Mouse (Mus musculus): ENCODE measurements around the gene Wdhd1. TPM values are rescaled to one million over a fixed set of nuclear protein-coding genes. Genes with fewer than 3 reads are reported as not detected.
A peak's percentile ranks its signal among the peaks of the same experiment; 100 is the strongest.
"Not testable (repeated sequence)": the region's sequence is repeated elsewhere in the genome, so short reads cannot be mapped to it uniquely, and the experiment has no call there.

Wdhd1 gene
- polyA plus RNA-seq (2015; fragmentation: Nextera tagmentation; extraction: Ambion mirVana) = 37.1 and 38.0 TPM in 2 replicates

- H3K36me3 ChIP-seq = peaks cover 9% of the 10 kb centered on the region
- peak within 1 kb of the TSS; percentile 90 for H3K9ac ChIP-seq
- ATAC-seq (ENCODE audit: low FRiP score, low read depth) = peak; percentile 98
- peak within 1 kb of the TSS; percentile 81 for H3K4me2 ChIP-seq (replicated peaks)
- H3K4me1 ChIP-seq = peaks cover 25% of the 10 kb centered on the region
- H3K27me3 ChIP-seq = no peaks in the 10 kb centered on the region
- H3K27ac ChIP-seq = peak within 1 kb of the TSS; percentile 94
- H3K4me3 ChIP-seq = peak within 1 kb of the TSS; percentile 84
- no peaks in the 10 kb centered on the region for H3K9me3 ChIP-seq
- 0% methylated on average over 76 of the region's 77 CpGs for WGBS
Observed at GRCm38 (mm10) chr14:47276637-47277393, at the start of gene Wdhd1, which contains the start of gene Socs4. Gene Wdhd1 (minus strand): TSS chr14:47276857. Gene Socs4 (plus strand): TSS chr14:47276931.

GRCm38 (mm10) chr14:47325965-47326761, 49.5 kb upstream of the Wdhd1 start:
- Histone ChIP-seq H3K4me1 (peaks cover 1% of the 10 kb centered on the region; the same call in 1 of the 2 replicates), H3K36me3 (peaks cover 27% of the 10 kb centered on the region), H3K4me3 (no peak overlapping the region), H3K4me2 (replicated peaks) (no peak overlapping the region), H3K9ac (no peak overlapping the region), H3K27me3 (no peaks in the 10 kb centered on the region), H3K27ac (no peak overlapping the region), H3K9me3 (no peaks in the 10 kb centered on the region)
- 88% methylated on average over 9 of the region's 9 CpGs for WGBS
- ATAC-seq (ENCODE audit: low FRiP score, low read depth) = no peak

- H3K36me3 ChIP-seq = peaks cover 54% of the 10 kb centered on the region
- 96% methylated on average over 7 of the region's 8 CpGs for WGBS
Observed at GRCm38 (mm10) chr14:47321581-47321980, 44.9 kb upstream of the Wdhd1 start.

GRCm38 (mm10) chr14:47319362-47319761, 42.7 kb upstream of the Wdhd1 start:
- peaks cover 58% of the 10 kb centered on the region for H3K36me3 ChIP-seq
- no peak overlapping the region for H3K27ac ChIP-seq

More at GRCm38 (mm10) chr14:47321581-47321980, 44.9 kb upstream of the Wdhd1 start:
- H3K4me1 ChIP-seq; H3K4me3 ChIP-seq; H3K9me3 ChIP-seq; H3K4me2 ChIP-seq (replicated peaks); H3K27ac ChIP-seq; H3K27me3 ChIP-seq; H3K9ac ChIP-seq; ATAC-seq (ENCODE audit: low FRiP score, low read depth): not testable (repeated sequence)

GRCm38 (mm10) chr14:47310342-47311181, 33.9 kb upstream of the Wdhd1 start:
- H3K27me3 ChIP-seq = no peaks in the 10 kb centered on the region
- ATAC-seq (ENCODE audit: low FRiP score, low read depth) = no peak
- H3K4me3 ChIP-seq = no peak overlapping the region
- no peaks in the 10 kb centered on the region for H3K4me1 ChIP-seq
- 95% methylated on average over 18 of the region's 18 CpGs for WGBS
- no peak overlapping the region for H3K4me2 ChIP-seq (replicated peaks)
- H3K9ac ChIP-seq = no peak overlapping the region
- no peak overlapping the region for H3K27ac ChIP-seq
- H3K9me3 ChIP-seq = no peaks in the 10 kb centered on the region
- H3K36me3 ChIP-seq = peaks cover 64% of the 10 kb centered on the region

More at GRCm38 (mm10) chr14:47319362-47319761, 42.7 kb upstream of the Wdhd1 start:
- WGBS = 95% methylated on average over 5 of the region's 5 CpGs
- H3K9me3 ChIP-seq = no peaks in the 10 kb centered on the region
- H3K4me3 ChIP-seq = no peak overlapping the region
- ATAC-seq (ENCODE audit: low FRiP score, low read depth) = no peak
- no peak overlapping the region for H3K4me2 ChIP-seq (replicated peaks)
- no peaks in the 10 kb centered on the region for H3K4me1 ChIP-seq
- H3K9ac ChIP-seq = no peak overlapping the region
- no peaks in the 10 kb centered on the region for H3K27me3 ChIP-seq

GRCm38 (mm10) chr14:47309061-47309460, 32.4 kb upstream of the Wdhd1 start:
- Histone ChIP-seq H3K9me3 (no peaks in the 10 kb centered on the region), H3K4me1 (no peaks in the 10 kb centered on the region), H3K4me3 (no peak overlapping the region), H3K36me3 (peaks cover 57% of the 10 kb centered on the region), H3K27me3 (no peaks in the 10 kb centered on the region), H3K4me2 (replicated peaks) (no peak overlapping the region), H3K27ac (no peak overlapping the region), H3K9ac (no peak overlapping the region)
- 97% methylated on average over 1 of the region's 1 CpGs for WGBS
- ATAC-seq (ENCODE audit: low FRiP score, low read depth) = no peak

- no peak for ATAC-seq (ENCODE audit: low FRiP score, low read depth)
- Histone ChIP-seq H3K27ac (no peak overlapping the region), H3K4me3 (no peak overlapping the region), H3K36me3 (peaks cover 55% of the 10 kb centered on the region), H3K4me1 (peaks cover 6% of the 10 kb centered on the region), H3K4me2 (replicated peaks) (no peak overlapping the region), H3K9ac (no peak overlapping the region), H3K27me3 (no peaks in the 10 kb centered on the region), H3K9me3 (no peaks in the 10 kb centered on the region)
- 84% methylated on average over 3 of the region's 3 CpGs for WGBS
Observed at GRCm38 (mm10) chr14:47307669-47308068, 31.0 kb upstream of the Wdhd1 start.

GRCm38 (mm10) chr14:47305933-47306332, 29.3 kb upstream of the Wdhd1 start:
- Histone ChIP-seq H3K36me3 (peaks cover 49% of the 10 kb centered on the region), H3K4me1 (peaks cover 8% of the 10 kb centered on the region), H3K4me3 (no peak overlapping the region), H3K4me2 (replicated peaks) (no peak overlapping the region), H3K27me3 (no peaks in the 10 kb centered on the region), H3K9ac (no peak overlapping the region), H3K27ac (no peak overlapping the region), H3K9me3 (no peaks in the 10 kb centered on the region)
- 83% methylated on average over 4 of the region's 4 CpGs for WGBS
- ATAC-seq (ENCODE audit: low FRiP score, low read depth) = no peak

GRCm38 (mm10) chr14:47304814-47305405, 28.3 kb upstream of the Wdhd1 start:
- 96% methylated on average over 6 of the region's 6 CpGs for WGBS
- Histone ChIP-seq H3K27me3 (no peaks in the 10 kb centered on the region), H3K4me3 (no peak overlapping the region), H3K27ac (no peak overlapping the region), H3K4me1 (peaks cover 17% of the 10 kb centered on the region), H3K36me3 (peaks cover 39% of the 10 kb centered on the region), H3K9me3 (no peaks in the 10 kb centered on the region), H3K9ac (no peak overlapping the region), H3K4me2 (replicated peaks) (no peak overlapping the region)
- ATAC-seq (ENCODE audit: low FRiP score, low read depth) = no peak

GRCm38 (mm10) chr14:47302885-47303680, 26.4 kb upstream of the Wdhd1 start:
- H3K27ac ChIP-seq = no peak overlapping the region
- no peak overlapping the region for H3K4me2 ChIP-seq (replicated peaks)
- no peak overlapping the region for H3K9ac ChIP-seq
- H3K27me3 ChIP-seq = no peaks in the 10 kb centered on the region
- H3K36me3 ChIP-seq = peaks cover 26% of the 10 kb centered on the region
- WGBS = 72% methylated on average over 14 of the region's 14 CpGs
- ATAC-seq (ENCODE audit: low FRiP score, low read depth) = no peak
- peaks cover 25% of the 10 kb centered on the region for H3K4me1 ChIP-seq
- H3K9me3 ChIP-seq = no peaks in the 10 kb centered on the region
- no peak overlapping the region for H3K4me3 ChIP-seq

- Histone ChIP-seq H3K4me2 (replicated peaks) (peak overlapping the region; percentile 77), H3K36me3 (peaks cover 14% of the 10 kb centered on the region), H3K9ac (peak overlapping the region; percentile 98), H3K27me3 (no peaks in the 10 kb centered on the region), H3K4me3 (peak overlapping the region; percentile 98), H3K4me1 (peaks cover 30% of the 10 kb centered on the region), H3K9me3 (no peaks in the 10 kb centered on the region), H3K27ac (peak overlapping the region; percentile 97)
- under 1% methylated on average over 15 of the region's 15 CpGs for WGBS
- peak; percentile 38; the same call in 1 of the 2 replicates for ATAC-seq (ENCODE audit: low FRiP score, low read depth)
Observed at GRCm38 (mm10) chr14:47298819-47299261, 22.2 kb upstream of the Wdhd1 start.

Data from limb, embryonic 13.5 days (tissue).